Mouse (Mus musculus) bone marrow macrophage, adult 2 months (primary cell): ENCODE data around the gene Bpifa5.
"Not testable (repeated sequence)": the region's sequence is repeated elsewhere in the genome, so short reads cannot be mapped to it uniquely, and the experiment has no call there.

Experiments
- CTCF ChIP-seq: IDR thresholded peaks from 2 replicates; pipeline ENCODE4 v1.5.1; 2012; ENCODE audit warnings: low read depth, mild to moderate bottlenecking, low read length, moderate library complexity
- POLR2A ChIP-seq: IDR thresholded peaks from 2 replicates; pipeline ENCODE4 v1.6.1; 2012; ENCODE audit warnings: mild to moderate bottlenecking, low read depth, low read length, borderline replicate concordance

DNA sequence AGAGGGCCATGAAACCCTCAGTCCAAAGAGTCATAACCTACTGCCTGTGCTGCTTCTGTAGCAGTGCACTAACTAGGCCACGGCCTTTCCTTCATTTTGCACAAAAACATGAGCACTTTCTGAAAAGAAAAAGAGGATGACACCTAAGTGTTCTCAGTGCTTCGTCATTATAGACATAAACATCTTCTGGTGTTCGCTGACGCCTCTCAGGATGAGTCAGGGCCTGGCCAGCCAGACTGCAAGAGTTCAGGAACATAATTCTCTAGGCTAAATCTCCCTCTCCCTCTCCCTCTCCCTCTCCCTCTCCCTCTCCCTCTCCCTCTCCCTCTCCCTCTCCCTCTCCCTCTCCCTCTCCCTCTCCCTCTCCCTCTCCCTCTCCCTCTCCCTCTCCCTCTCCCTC lies 20.7 kb downstream of the Bpifa5 start:
- TF ChIP-seq CTCF, POLR2A: not testable (repeated sequence)
